Mouse (Mus musculus): Measurements from ENCODE around the gene Mapk10.

Gene Mapk10

DNA sequence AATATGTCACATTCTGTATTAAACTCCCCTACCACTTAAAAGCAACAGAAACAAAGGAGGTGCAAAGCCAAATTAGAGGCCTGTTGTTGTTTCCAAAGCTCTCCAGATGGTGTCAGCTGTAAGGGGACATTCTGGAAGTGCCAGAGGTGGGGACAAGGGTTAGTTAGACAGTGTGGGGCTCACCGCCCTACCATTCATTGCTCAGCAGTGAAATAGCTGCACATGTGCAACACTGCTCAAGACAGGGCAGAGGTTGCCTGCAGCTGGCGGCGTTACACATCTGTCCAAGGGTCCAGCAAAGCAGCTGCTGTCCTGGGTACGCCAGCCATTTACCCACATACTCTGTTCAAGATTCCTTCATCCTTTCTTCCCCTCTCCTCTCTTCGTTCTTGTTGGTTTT is 342.9 kb downstream of the Mapk10 start:
- DNase-seq (ENCODE audit: low spot score in 2 of 2), result no peak

- DNase-seq (ENCODE audit: low spot score in 2 of 2), result no peak
Observed at GRCm38 (mm10) chr5:102859749-102860148, 351.4 kb downstream of the Mapk10 start.

DNA sequence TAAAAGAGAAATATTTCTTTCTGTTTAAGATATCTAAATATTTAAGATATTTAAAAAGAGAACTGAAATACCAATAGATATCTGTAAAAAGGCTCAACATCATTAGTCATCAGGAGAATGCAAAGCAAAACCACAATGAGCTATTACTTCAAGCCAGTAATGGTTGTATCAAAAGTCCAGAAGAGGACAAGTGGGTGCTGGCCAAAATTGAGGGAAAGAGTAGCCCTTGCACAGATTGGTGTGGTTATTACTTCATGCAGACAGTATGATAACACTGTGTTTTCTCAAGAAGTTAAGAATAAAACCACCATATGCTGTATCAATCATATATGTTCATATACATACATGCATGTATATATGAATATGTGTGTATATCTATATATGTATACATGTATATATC is 353.1 kb downstream of the Mapk10 start:
- no peak for DNase-seq (ENCODE audit: low spot score in 2 of 2)
